Mouse (Mus musculus): ENCODE measurements at regions not wholly inside any gene's neighbourhood (a gene's known extent, or its start where the extent isn't known, plus 50 kb on each side); places are given as distances from the start of the nearest gene placed in this dataset.
A peak's percentile ranks its signal among the peaks of the same experiment; 100 is the strongest.

DNA sequence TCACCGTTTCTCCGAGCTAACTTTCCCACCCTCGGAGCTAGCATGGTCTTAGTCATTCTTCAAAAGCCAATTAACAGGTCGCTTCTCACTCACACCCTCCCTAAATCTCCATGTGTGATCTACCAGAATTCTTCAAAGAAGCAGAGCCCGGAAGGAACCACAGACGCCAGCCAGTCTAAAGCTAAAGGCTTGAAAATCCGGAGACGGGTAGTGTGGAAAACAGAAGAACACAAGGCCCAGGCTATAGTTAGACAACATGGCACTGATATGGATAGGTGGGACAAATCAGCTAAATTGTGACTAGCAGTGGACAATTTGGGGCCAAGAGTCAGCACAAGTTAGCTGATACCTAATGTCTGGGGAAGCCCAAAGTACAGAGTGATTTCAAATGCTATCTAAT is 387.0 kb upstream of the Trpc7 start:
- no peak for DNase-seq (ENCODE audit: low read depth)

GRCm38 (mm10) chr13:57281941-57282710 is 386.3 kb upstream of the Trpc7 start:
- no peak for DNase-seq (ENCODE audit: low read depth)

DNA sequence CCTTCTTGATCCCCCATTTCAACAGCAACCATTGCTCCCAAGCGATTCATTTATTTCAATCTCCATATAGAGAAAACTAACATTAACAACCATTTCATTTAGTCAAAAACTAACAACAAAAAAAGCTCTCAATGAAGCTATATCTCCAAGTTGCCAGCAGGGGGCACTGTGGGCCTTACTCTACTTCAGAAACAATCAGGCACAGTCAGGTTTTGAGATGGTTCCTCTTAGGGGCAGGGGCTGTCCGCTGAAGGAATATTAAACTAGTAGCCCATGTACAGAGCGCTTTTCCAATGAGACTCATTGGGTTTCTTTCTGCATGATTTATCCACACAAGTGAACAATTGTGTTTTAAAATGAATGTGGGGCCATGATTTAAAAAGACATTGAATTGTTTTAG is 385.7 kb upstream of the Trpc7 start:
- DNase-seq (ENCODE audit: low read depth): no peak

- DNase-seq (ENCODE audit: low read depth): no peak
These were observed 382.8 kb upstream of the Trpc7 start for GRCm38 (mm10) chr13:57278580-57278979.

GRCm38 (mm10) chr13:57277076-57277475 is 381.3 kb upstream of the Trpc7 start:
- no peak for DNase-seq (ENCODE audit: low read depth)

DNA sequence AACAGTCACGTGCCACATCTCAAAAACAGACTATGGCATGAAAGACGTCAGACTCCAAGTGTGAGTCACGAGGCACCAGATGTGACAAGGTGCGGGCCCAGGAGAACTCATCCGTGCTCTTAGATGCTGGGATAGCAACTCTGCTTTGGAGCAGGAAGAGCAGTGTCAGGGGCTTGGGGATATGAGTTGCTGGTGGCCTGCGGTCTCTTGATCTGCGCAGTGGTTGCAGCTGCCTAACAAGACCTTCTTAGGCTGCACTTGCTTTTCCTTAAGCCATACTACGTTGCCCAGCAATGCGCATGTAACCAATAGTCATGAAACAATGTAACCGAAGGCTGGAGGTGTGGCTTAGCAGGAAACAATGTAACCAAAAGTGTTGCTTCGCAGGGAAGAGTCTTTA is 380.1 kb upstream of the Trpc7 start:
- no peak for DNase-seq (ENCODE audit: low read depth)

DNA sequence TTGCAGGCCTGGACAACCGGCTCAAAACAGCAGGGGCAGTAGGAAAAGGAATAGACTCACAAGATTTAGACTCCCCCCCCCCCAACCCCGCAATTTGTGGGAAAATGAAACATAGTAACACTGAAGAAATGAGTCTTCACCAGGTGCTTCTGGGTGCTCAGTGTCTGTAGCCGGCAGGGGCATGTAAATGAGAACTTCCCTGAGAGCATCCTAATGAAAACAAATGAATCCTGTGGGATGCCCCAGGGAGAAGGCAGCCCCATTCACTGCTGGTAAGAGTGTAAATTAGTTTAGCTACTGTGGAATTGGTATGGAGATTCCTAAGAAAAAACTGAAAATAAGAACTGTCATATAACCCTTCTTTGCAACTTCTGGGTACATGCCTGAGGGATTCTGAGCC is 377.8 kb upstream of the Trpc7 start:
- DNase-seq (ENCODE audit: low read depth): no peak

GRCm38 (mm10) chr13:57269614-57270013 is 373.8 kb upstream of the Trpc7 start:
- peak; percentile 1 for DNase-seq (ENCODE audit: low read depth)

DNA sequence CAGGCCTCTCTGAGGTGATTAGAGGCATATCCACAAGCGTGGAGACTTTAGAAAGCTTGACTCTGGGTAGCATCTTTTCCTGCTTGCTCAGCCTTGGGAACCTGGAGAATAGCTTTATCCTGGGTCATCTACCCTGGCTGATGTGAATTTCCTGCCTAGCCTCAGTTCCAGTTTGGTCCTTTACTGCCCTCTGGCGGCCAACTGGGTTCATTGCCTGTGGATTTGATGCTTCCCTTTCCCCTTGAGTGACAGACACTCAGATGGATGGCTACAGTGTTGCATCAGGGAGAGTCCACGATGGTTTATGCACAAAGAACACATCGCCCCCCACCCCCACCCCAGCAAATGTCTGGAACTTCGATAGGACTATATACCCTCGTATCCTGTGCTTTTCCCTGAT is 364.1 kb upstream of the Trpc7 start:
- DNase-seq (ENCODE audit: low read depth): peak; percentile 1

GRCm38 (mm10) chr13:57259474-57259873 is 363.7 kb upstream of the Trpc7 start:
- DNase-seq (ENCODE audit: low read depth): no peak

DNA sequence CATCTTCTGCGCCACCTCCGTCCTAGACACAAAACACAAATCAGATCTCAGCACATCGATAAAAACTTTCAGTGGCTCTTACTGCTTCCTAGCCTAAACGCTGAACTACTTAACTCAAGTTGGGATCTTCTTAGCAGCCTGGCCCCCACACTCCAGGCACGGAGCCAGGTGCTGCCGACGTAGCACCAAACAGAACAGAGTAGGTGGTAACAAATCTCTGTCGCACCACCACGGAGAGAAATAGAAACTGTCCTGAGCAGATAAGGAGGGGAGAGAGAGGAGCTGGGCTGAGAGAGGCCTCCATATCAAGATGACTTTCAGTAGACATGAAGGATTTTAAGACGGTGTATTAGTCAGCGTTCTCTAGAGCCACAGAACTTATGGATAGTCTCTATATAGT is 360.1 kb upstream of the Trpc7 start:
- DNase-seq (ENCODE audit: low read depth): no peak

- DNase-seq (ENCODE audit: low read depth): no peak
These were observed 354.1 kb upstream of the Trpc7 start for GRCm38 (mm10) chr13:57249851-57250250.

- DNase-seq (ENCODE audit: low read depth): no peak
These were observed 353.6 kb upstream of the Trpc7 start for GRCm38 (mm10) chr13:57249401-57249800.

DNA sequence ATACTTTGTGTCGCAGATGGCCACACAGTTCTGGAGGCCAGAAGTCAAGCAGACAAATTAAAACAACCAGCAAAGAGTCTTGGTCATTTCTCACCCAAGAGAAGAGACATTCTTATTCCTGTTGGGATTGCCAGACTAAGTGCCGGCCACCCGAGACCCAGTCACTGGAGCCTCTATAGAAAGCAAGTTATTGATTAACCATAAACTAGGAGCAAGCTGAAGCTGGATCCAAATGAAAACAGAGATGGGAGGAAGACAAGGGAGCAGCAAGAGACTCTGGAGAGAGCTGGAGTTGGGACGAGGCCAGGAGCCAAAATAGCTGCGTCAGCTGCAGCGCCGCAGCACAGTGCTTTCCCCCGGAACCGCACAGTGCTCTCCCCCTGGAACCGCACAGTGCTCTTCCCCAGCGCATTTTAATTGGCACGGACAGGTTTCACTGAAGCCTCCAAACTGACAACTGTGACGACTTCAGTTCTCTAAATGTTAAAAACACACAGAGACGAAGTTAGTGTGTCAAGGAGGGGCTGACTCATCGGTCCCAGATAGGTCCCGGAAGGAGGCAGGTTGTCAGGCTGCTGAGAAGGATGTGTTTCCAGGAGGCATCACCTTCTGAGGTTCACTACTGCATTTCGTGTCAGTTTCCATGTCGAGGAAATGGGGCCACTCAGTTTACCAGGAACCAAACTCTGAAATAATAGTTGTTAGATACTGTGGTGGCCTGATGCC is 350.6 kb upstream of the Trpc7 start:
- no peak for DNase-seq (ENCODE audit: low read depth)

- no peak for DNase-seq (ENCODE audit: low read depth)
These were observed 341.1 kb upstream of the Trpc7 start for GRCm38 (mm10) chr13:57236917-57237316.

GRCm38 (mm10) chr13:57236211-57236610 is 340.4 kb upstream of the Trpc7 start:
- DNase-seq (ENCODE audit: low read depth): no peak

- DNase-seq (ENCODE audit: low read depth): no peak
These were observed 337.1 kb upstream of the Trpc7 start for GRCm38 (mm10) chr13:57232906-57233305.

DNA sequence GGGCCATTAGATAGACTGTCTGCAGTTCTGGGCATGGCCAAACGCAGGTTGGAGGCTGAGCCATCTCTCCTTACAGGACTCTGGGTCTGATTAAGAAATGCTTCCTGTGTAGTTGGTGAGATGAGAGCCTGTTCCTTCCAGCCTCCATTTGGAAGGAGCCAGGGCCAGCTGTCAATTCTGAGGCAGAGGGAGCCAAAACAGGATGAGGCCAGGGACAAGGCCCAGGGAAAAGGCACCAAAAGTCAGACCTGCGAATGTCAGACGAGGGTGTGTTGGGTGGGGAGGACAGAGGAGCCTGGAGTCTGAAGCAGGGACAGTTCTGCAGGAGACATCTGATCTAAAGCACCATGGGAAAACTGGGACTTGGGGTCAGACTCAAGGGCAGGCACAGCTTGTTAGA is 335.9 kb upstream of the Trpc7 start:
- DNase-seq (ENCODE audit: low read depth): no peak

DNA sequence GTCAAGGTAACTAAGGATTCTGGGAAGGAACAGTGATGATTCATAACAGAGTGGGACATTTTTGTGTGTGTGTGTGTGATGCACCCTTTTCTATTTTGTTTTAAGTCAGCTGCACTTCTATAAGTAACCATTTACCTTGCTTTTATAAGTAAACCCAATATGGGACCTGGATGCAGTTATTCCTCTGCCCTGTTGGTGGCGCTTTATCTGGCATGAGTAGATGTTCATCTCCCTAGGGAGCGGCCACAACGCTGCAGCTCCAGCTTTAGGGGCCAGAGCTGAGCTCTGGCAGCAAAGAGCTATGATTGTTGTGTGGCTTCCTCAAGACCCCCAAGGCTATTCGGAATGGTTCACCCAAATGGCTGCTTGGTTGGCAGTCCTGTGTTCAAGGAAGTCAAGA is 334.5 kb upstream of the Trpc7 start:
- DNase-seq (ENCODE audit: low read depth): no peak

- no peak for DNase-seq (ENCODE audit: low read depth)
These were observed 325.3 kb upstream of the Trpc7 start for GRCm38 (mm10) chr13:57221092-57221491.

DNA sequence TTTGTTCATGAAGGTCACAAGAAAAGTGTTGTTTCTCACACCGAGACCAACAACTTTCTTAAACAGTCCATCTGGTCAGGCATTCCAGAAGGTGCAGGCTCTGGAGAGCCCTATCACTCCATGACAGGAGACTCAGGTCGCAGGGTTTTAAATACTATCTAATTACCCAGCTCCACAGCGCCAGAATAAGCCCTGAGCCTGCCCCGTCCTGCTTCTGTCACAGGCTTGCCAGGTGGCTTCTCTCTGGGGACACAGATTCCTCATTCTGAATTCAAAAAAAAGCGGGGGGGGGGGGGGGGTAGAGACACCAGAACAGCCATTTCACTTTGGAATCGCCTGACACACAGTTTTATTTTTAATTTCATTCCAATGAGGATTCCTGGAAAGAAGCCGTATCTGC is 320.4 kb upstream of the Trpc7 start:
- DNase-seq (ENCODE audit: low read depth): no peak

DNA sequence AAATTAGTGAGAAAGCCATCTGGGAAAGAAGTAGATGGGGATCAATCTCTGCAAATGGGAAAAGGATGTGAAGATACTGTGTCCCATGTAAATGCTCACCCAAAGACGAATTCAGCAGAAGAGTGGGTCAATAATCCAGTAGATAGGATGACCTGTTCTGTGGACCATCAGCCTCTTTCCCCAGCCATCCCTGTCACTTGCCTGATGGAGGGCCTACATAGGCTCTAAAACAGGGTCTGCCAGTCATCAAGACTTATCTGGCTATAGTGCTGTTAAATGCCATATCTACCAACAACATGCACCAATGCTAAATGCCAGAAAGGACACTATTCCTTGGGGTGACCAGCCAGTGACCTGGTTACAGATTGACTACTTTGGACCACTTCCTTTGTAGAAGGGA is 316.5 kb upstream of the Trpc7 start:
- DNase-seq (ENCODE audit: low read depth): no peak

GRCm38 (mm10) chr13:57191195-57191594 is 295.4 kb upstream of the Trpc7 start:
- no peak for DNase-seq (ENCODE audit: low read depth)

GRCm38 (mm10) chr13:57189246-57189645 is 293.5 kb upstream of the Trpc7 start:
- DNase-seq (ENCODE audit: low read depth): no peak
